Mouse (Mus musculus) liver, embryonic 14.5 days (tissue): ENCODE data around the gene Llgl2. TPM values are rescaled to one million over a fixed set of nuclear protein-coding genes. Genes with fewer than 3 reads are reported as not detected.

ENCODE experiments used
- ATAC-seq: fragments of 200-750 bp; cut with Nextera tagmentation; 2 replicates; pipeline ENCODE4 v1.8.0; 2017; ENCODE audit warnings: moderate number of reproducible peaks, mild to moderate bottlenecking, moderate library complexity; ENCODE audit not compliant: insufficient read depth
- DNase-seq, 3 experiments: peaks; one replicate each; pipeline ENCODE4 v3.0.0-alpha.2; 2012 to 2013; ENCODE audit warnings: low read depth in 3 of 3, low spot score in 3 of 3
- H3K27ac ChIP-seq: fragments of 300-500 bp; sonication (generic); 2 replicates; pipeline ENCODE4 v1.5.1; 2014; ENCODE audit warnings: moderate library complexity, mild to moderate bottlenecking, control low read depth, inconsistent platforms
- H3K27me3 ChIP-seq: fragments of 300-500 bp; sonication (generic); 2 replicates; pipeline ENCODE4 v1.6.1; 2014; ENCODE audit warnings: mild to moderate bottlenecking, low read length, moderate library complexity; ENCODE audit not compliant: control insufficient read depth, insufficient read depth
- H3K36me3 ChIP-seq: fragments of 300-500 bp; sonication (generic); replicated peaks from 2 replicates; pipeline ENCODE4 v1.6.1; 2014; ENCODE audit warnings: low read depth; ENCODE audit not compliant: control insufficient read depth, insufficient read depth
- H3K4me1 ChIP-seq, 2 experiments: fragments of 200-500 bp in 1 of 2; fragments of 300-500 bp in 1 of 2; sonication (generic) in 1 of 2; replicated peaks; 2 replicates each; pipeline ENCODE4 v1.6.1; 2012 to 2014; ENCODE audit warnings: antibody characterized with exemption in 1 of 2, inconsistent platforms in 1 of 2, low read length in 1 of 2; ENCODE audit not compliant: control insufficient read depth in 2 of 2, insufficient read depth in 2 of 2
- H3K4me2 ChIP-seq: fragments of 300-500 bp; sonication (generic); 2 replicates; pipeline ENCODE4 v1.6.1; 2014; ENCODE audit warnings: low read depth, mild to moderate bottlenecking, control low read depth, moderate library complexity
- H3K4me3 ChIP-seq, 2 experiments: fragments of 200-500 bp in 1 of 2; fragments of 300-500 bp in 1 of 2; sonication (generic) in 1 of 2; 2 replicates each; pipeline ENCODE4 v1.5.1; 2012 to 2014; ENCODE audit warnings: low read depth in 2 of 2, low read length in 2 of 2, mild to moderate bottlenecking in 2 of 2, control low read depth in 1 of 2, inconsistent platforms in 1 of 2, moderate library complexity in 1 of 2; ENCODE audit not compliant: insufficient read depth in 1 of 2
- H3K9ac ChIP-seq: fragments of 300-500 bp; sonication (generic); replicated peaks from 2 replicates; pipeline ENCODE4 v1.6.1; 2014; ENCODE audit warnings: mild to moderate bottlenecking, control low read depth, moderate library complexity
- H3K9me3 ChIP-seq: fragments of 300-500 bp; sonication (generic); 2 replicates; pipeline ENCODE4 v1.6.1; 2016; ENCODE audit warnings: low read length, mixed read lengths; ENCODE audit not compliant: control insufficient read depth
- CTCF ChIP-seq: IDR thresholded peaks from 2 replicates; pipeline ENCODE4 v1.5.1; 2016; ENCODE audit warnings: antibody characterized with exemption, low read depth, control low read depth
- EP300 ChIP-seq: IDR thresholded peaks from 2 replicates; pipeline ENCODE4 v1.6.1; 2016; ENCODE audit warnings: antibody characterized with exemption, low read depth
- WGBS: fragments of 180-500 bp; shearing (Covaris S2); extraction: QIAGEN DNeasy Blood & Tissue Kit; methylation state at CpG from one replicate; pipeline ENCODE4 v1.1.7; 2014; ENCODE audit not compliant: insufficient replicate concordance; 5-methylcytosine and 5-hydroxymethylcytosine counted together
- polyA plus RNA-seq, 2 experiments: library from polyadenylated mRNA; depleted of rRNA in 1 of 2; stranded (reverse) in 1 of 2; unstranded in 1 of 2; fragments of >200 nt; fragmentation: Nextera tagmentation in 1 of 2; extraction: Ambion mirVana in 1 of 2; gene quantifications; 2 replicates each; pipeline versions ENCODE4 v1.2.1 to v1.2.3; 2012 to 2014

Llgl2 gene
- polyA plus RNA-seq, 2 experiments, result 7.5 to 10.5 TPM

DNA sequence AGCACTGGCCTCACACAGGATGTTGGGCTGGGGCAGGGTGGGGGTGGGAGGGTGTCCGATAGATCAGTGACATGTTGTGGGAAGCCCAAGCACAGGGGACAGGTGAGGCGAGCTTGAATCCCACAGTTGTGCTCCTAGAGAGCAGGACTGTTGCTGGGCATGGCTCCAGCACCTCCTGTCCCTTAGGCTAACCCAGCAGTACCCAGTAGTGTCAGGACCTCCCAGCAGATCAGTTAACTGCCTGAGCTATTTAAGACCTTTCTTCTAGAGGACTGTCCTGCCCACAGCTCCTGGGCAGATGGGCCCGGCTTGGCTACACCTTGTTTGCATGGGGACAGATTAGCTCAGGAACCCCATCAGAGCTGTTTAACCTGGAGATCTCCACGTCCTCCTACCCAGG, 5.2 kb downstream of the Llgl2 start:
- Histone ChIP-seq H3K27me3 (no peaks in the 10 kb centered on the region), H3K27ac (no peak overlapping the region), H3K4me1 (peaks cover 24 to 52% of the 10 kb centered on the region in 2 experiments), H3K9ac (no peak overlapping the region), H3K4me3 (no peak overlapping the region), H3K4me2 (no peak overlapping the region), H3K9me3 (no peaks in the 10 kb centered on the region), H3K36me3 (no peaks in the 10 kb centered on the region)
- TF ChIP-seq EP300 (no peak), CTCF (no peak)
- no peak for ATAC-seq
- DNase-seq, result no peak
- WGBS, result 57% methylated on average over 4 of the region's 4 CpGs

DNA sequence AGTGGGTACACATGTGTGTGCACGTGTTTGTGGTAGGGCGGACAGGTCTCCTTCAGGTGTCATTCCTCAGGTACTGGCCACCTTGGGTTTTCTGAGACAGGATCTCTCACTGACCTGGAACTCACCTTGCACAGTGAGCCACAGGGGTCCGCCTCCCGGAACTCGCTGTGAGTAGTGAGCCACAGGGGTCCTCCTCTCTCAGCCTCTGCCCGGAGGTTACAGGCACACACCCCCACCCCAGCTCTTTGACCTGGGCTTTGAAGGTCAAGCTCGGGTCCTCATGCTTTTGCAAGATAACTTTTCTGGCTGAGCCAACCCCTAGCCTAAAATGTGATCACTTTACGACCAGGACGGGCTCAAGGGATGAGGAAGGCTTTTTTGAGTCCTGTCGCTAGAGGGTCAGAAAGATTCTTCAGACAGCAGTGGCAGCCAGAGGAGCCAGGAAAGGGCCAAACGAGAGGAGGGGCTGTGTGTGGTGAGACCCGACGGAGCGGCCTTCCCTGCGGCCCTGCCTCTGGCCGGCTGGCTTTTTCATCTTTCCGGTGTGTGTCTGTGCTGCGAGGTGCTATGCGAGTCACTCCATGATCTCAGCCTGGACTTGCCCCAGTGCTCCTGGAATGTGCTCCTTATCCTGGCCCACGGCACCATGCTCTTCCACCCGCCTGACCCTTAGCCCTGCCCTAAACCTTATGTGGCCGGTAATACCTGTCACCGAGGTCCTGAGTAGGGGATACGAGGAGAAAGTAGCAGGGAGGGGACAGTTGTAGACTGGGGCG, 6.9 kb downstream of the Llgl2 start:
- TF ChIP-seq EP300 (no peak), CTCF (no peak)
- no peak for ATAC-seq
- Histone ChIP-seq H3K4me2 (peak overlapping the region; percentile 39), H3K27ac (no peak overlapping the region), H3K4me1 (peaks cover 24 to 46% of the 10 kb centered on the region in 2 experiments), H3K36me3 (no peaks in the 10 kb centered on the region), H3K9ac (no peak overlapping the region; the same call in 1 of the 2 replicates), H3K9me3 (no peaks in the 10 kb centered on the region), H3K4me3 (no peak overlapping the region), H3K27me3 (no peaks in the 10 kb centered on the region)
- DNase-seq, result no peak
- 41% methylated on average over 25 of the region's 25 CpGs for WGBS

DNA sequence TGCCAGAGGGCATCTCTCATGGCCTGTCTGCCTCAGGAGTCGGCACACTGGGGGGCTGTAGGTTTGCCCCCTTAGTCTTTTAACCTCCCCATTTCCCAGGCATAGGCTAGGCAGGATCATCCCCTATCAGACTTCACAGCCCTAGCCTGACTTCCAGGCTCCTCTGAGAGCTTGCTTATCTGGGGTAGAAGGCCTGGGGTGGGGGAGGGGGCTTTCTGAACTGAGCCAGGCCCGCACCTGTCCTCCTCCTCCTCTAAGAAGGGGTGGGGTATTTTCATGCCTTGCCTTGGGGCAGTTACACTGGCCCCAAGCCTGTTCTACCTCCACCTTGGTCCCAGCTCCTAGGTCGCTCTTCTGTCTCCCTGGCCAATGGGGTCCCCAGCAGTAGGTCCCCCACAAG, 7.7 kb downstream of the Llgl2 start:
- peak overlapping the region; percentile 24 for H3K27ac ChIP-seq
- 23% methylated on average over 3 of the region's 3 CpGs for WGBS
- no peaks in the 10 kb centered on the region for H3K36me3 ChIP-seq
- ATAC-seq (peak; percentile 66), DNase-seq (no peak)
- no peak overlapping the region; a peak in 1 of 4 replicates for H3K4me3 ChIP-seq
- H3K4me2 ChIP-seq, result peak overlapping the region; percentile 39
- no peaks in the 10 kb centered on the region for H3K9me3 ChIP-seq
- H3K9ac ChIP-seq, result no peak overlapping the region; the same call in none of the 2 replicates
- peaks cover 24 to 46% of the 10 kb centered on the region in 2 experiments for H3K4me1 ChIP-seq
- no peak for TF ChIP-seq CTCF
- peak; percentile 22; the same call in 1 of the 2 replicates for TF ChIP-seq EP300
- no peaks in the 10 kb centered on the region for H3K27me3 ChIP-seq

- H3K4me3 ChIP-seq, result no peak overlapping the region
- H3K9ac ChIP-seq, result no peak overlapping the region
- no peaks in the 10 kb centered on the region for H3K9me3 ChIP-seq
- H3K36me3 ChIP-seq, result no peaks in the 10 kb centered on the region
- H3K4me2 ChIP-seq, result peak overlapping the region; percentile 39
- ATAC-seq (peak; percentile 44; the same call in 1 of the 2 replicates), DNase-seq (no peak)
- TF ChIP-seq EP300 (no peak), CTCF (no peak)
- H3K4me1 ChIP-seq, result peaks cover 24 to 46% of the 10 kb centered on the region in 2 experiments
- no peaks in the 10 kb centered on the region for H3K27me3 ChIP-seq
- H3K27ac ChIP-seq, result peak overlapping the region; percentile 24; the same call in 1 of the 2 replicates
- WGBS, result 63% methylated on average over 6 of the region's 6 CpGs
Measured at GRCm38 (mm10) chr11:115832064-115832463, 8.2 kb downstream of the Llgl2 start.

GRCm38 (mm10) chr11:115832523-115832922, 8.7 kb downstream of the Llgl2 start:
- H3K27ac ChIP-seq, result peak overlapping the region; percentile 24

More at GRCm38 (mm10) chr11:115832523-115832922, 8.7 kb downstream of the Llgl2 start:
- no peak overlapping the region for H3K9ac ChIP-seq
- H3K4me1 ChIP-seq, result peaks cover 24 to 45% of the 10 kb centered on the region in 2 experiments
- DNase-seq (no peak), ATAC-seq (peak; percentile 50; the same call in 1 of the 2 replicates)
- H3K4me2 ChIP-seq, result peak overlapping the region; percentile 38; the same call in 1 of the 2 replicates
- no peaks in the 10 kb centered on the region for H3K36me3 ChIP-seq
- no peaks in the 10 kb centered on the region for H3K9me3 ChIP-seq
- TF ChIP-seq EP300 (no peak), CTCF (no peak)
- no peak overlapping the region for H3K4me3 ChIP-seq
- no peaks in the 10 kb centered on the region for H3K27me3 ChIP-seq
- 43% methylated on average over 8 of the region's 8 CpGs for WGBS
